Mouse (Mus musculus) heart, embryonic 13.5 days (tissue): Measurements from ENCODE around the gene Hoxc5. TPM values are rescaled to one million over a fixed set of nuclear protein-coding genes. Genes with fewer than 3 reads are reported as not detected.

Experiments used
- ATAC-seq: fragments of 200-750 bp; cut with Nextera tagmentation; 2 replicates; pipeline ENCODE4 v1.8.0; 2017; ENCODE audit warnings: moderate TSS enrichment; ENCODE audit not compliant: insufficient number of reproducible peaks, low FRiP score, low TSS enrichment; ENCODE audit errors: extremely low read depth
- H3K27ac ChIP-seq: fragments of 300-500 bp; sonication (generic); replicated peaks from 2 replicates; pipeline ENCODE4 v1.5.1; 2015; ENCODE audit warnings: moderate library complexity, mild to moderate bottlenecking, inconsistent platforms
- H3K27me3 ChIP-seq: fragments of 300-500 bp; sonication (generic); replicated peaks from 2 replicates; pipeline ENCODE4 v1.6.1; 2015; ENCODE audit warnings: mild to moderate bottlenecking, inconsistent platforms
- H3K36me3 ChIP-seq: fragments of 300-500 bp; sonication (generic); 2 replicates; pipeline ENCODE4 v1.6.1; 2015; ENCODE audit warnings: mild to moderate bottlenecking, inconsistent platforms
- H3K4me1 ChIP-seq: fragments of 300-500 bp; sonication (generic); 2 replicates; pipeline ENCODE4 v1.6.1; 2015; ENCODE audit warnings: inconsistent platforms
- H3K4me2 ChIP-seq: fragments of 300-500 bp; sonication (generic); 2 replicates; pipeline ENCODE4 v1.6.1; 2015; ENCODE audit warnings: inconsistent platforms, mild to moderate bottlenecking, moderate library complexity
- H3K4me3 ChIP-seq: fragments of 300-500 bp; sonication (generic); 2 replicates; pipeline ENCODE4 v1.5.1; 2015; ENCODE audit warnings: moderate library complexity, mild to moderate bottlenecking, inconsistent platforms
- H3K9ac ChIP-seq: fragments of 300-500 bp; sonication (generic); 2 replicates; pipeline ENCODE4 v1.6.1; 2015; ENCODE audit warnings: inconsistent platforms, mild to moderate bottlenecking, moderate library complexity
- H3K9me3 ChIP-seq: fragments of 300-500 bp; sonication (generic); 2 replicates; pipeline ENCODE4 v1.6.1; 2016; ENCODE audit warnings: inconsistent platforms
- WGBS: fragments of 180-500 bp; shearing (Covaris S2); methylation state at CpG from one replicate; pipeline ENCODE4 v1.1.7; 2015; ENCODE audit warnings: mixed read lengths; 5-methylcytosine and 5-hydroxymethylcytosine counted together
- microRNA counts: library from miRNA; unstranded; fragments of <30 nt; microRNA quantifications from one replicate; lab custom pipeline; 2016
- microRNA-seq: library from miRNA; unstranded; fragments of <30 nt; microRNA quantifications from one replicate; pipeline ENCODE4, GENCODE M21; 2016
- polyA plus RNA-seq: library from polyadenylated mRNA; unstranded; fragments of >200 nt; fragmentation: Nextera tagmentation; extraction: Ambion mirVana; gene quantifications from 2 replicates; pipeline ENCODE4 v1.2.1, GENCODE M21; 2015

The Hoxc5 gene
- polyA plus RNA-seq, 1 experiment from 2014 or later, result 1.6 TPM

- H3K4me1 ChIP-seq, result peaks cover 1% of the 10 kb centered on the region; the same call in 1 of the 2 replicates
- no peak for ATAC-seq
- H3K9me3 ChIP-seq, result no peaks in the 10 kb centered on the region
- no peak overlapping the region for H3K27ac ChIP-seq
- H3K4me2 ChIP-seq, result no peak overlapping the region
- H3K9ac ChIP-seq, result no peak overlapping the region
- H3K36me3 ChIP-seq, result no peaks in the 10 kb centered on the region
- H3K27me3 ChIP-seq, result peaks cover 95% of the 10 kb centered on the region
- no peak overlapping the region for H3K4me3 ChIP-seq
- WGBS, result 29% methylated on average over 2 of the region's 2 CpGs
These were observed 89.2 kb downstream of the Hoxc5 start for GRCm38 (mm10) chr15:103056396-103056795.

- WGBS, result 5% methylated on average over 12 of the region's 12 CpGs
- Histone ChIP-seq H3K27ac (no peak overlapping the region), H3K4me2 (no peak overlapping the region; the same call in 1 of the 2 replicates), H3K4me3 (no peak overlapping the region), H3K36me3 (no peaks in the 10 kb centered on the region), H3K9ac (no peak overlapping the region), H3K9me3 (no peaks in the 10 kb centered on the region), H3K4me1 (peaks cover 3% of the 10 kb centered on the region; the same call in 1 of the 2 replicates), H3K27me3 (peaks cover 97% of the 10 kb centered on the region)
- no peak for ATAC-seq
These were observed 91.5 kb downstream of the Hoxc5 start for GRCm38 (mm10) chr15:103058715-103059114.

GRCm38 (mm10) chr15:103059393-103059992 lies 92.2 kb downstream of the Hoxc5 start:
- Histone ChIP-seq H3K4me3 (peak overlapping the region; percentile 9; the same call in 1 of the 2 replicates), H3K27ac (no peak overlapping the region; the same call in 1 of the 2 replicates)
- 3% methylated on average over 21 of the region's 21 CpGs for WGBS

GRCm38 (mm10) chr15:103060021-103060340 lies 92.7 kb downstream of the Hoxc5 start:
- no peak for ATAC-seq
- Histone ChIP-seq H3K9me3 (no peaks in the 10 kb centered on the region), H3K4me2 (no peak overlapping the region), H3K36me3 (no peaks in the 10 kb centered on the region), H3K4me3 (no peak overlapping the region), H3K9ac (no peak overlapping the region), H3K27ac (no peak overlapping the region), H3K27me3 (peaks cover 97% of the 10 kb centered on the region), H3K4me1 (peaks cover 3% of the 10 kb centered on the region; the same call in 1 of the 2 replicates)
- 8% methylated on average over 11 of the region's 11 CpGs for WGBS

More at GRCm38 (mm10) chr15:103059393-103059992, 92.2 kb downstream of the Hoxc5 start:
- H3K9me3 ChIP-seq, result no peaks in the 10 kb centered on the region
- no peak for ATAC-seq
- no peak overlapping the region for H3K9ac ChIP-seq
- H3K4me1 ChIP-seq, result peaks cover 3% of the 10 kb centered on the region; the same call in 1 of the 2 replicates
- H3K4me2 ChIP-seq, result peak overlapping the region; percentile 31
- H3K36me3 ChIP-seq, result no peaks in the 10 kb centered on the region
- H3K27me3 ChIP-seq, result peaks cover 97% of the 10 kb centered on the region

- Histone ChIP-seq H3K27me3 (peaks cover 97% of the 10 kb centered on the region), H3K4me2 (peak overlapping the region; percentile 26), H3K36me3 (no peaks in the 10 kb centered on the region), H3K4me3 (peak overlapping the region; percentile 7; the same call in 1 of the 2 replicates), H3K27ac (no peak overlapping the region; the same call in 1 of the 2 replicates), H3K9ac (no peak overlapping the region), H3K9me3 (no peaks in the 10 kb centered on the region), H3K4me1 (peaks cover 3% of the 10 kb centered on the region; the same call in 1 of the 2 replicates)
- ATAC-seq, result no peak
- 3% methylated on average over 36 of the region's 36 CpGs for WGBS
These were observed 93.3 kb downstream of the Hoxc5 start for GRCm38 (mm10) chr15:103060341-103061130.

- Histone ChIP-seq H3K9me3 (no peaks in the 10 kb centered on the region), H3K4me3 (peak overlapping the region; percentile 7), H3K4me1 (peaks cover 3% of the 10 kb centered on the region; the same call in 1 of the 2 replicates), H3K27me3 (peaks cover 97% of the 10 kb centered on the region), H3K36me3 (no peaks in the 10 kb centered on the region), H3K9ac (no peak overlapping the region), H3K4me2 (peak overlapping the region; percentile 26), H3K27ac (no peak overlapping the region; the same call in 1 of the 2 replicates)
- no peak for ATAC-seq
- whole genome bisulfite sequencing, result 1% methylated on average over 30 of the region's 30 CpGs
These were observed 94.0 kb downstream of the Hoxc5 start for GRCm38 (mm10) chr15:103061131-103061825.

- Histone ChIP-seq H3K9me3 (no peaks in the 10 kb centered on the region), H3K27ac (no peak overlapping the region), H3K36me3 (no peaks in the 10 kb centered on the region), H3K4me3 (no peak overlapping the region), H3K4me1 (peaks cover 3% of the 10 kb centered on the region; the same call in 1 of the 2 replicates), H3K27me3 (peaks cover 97% of the 10 kb centered on the region), H3K9ac (no peak overlapping the region), H3K4me2 (no peak overlapping the region)
- no peak for ATAC-seq
- 9% methylated on average over 2 of the region's 2 CpGs for WGBS
These were observed 94.7 kb downstream of the Hoxc5 start for GRCm38 (mm10) chr15:103061988-103062387.

GRCm38 (mm10) chr15:103065642-103066041 lies 98.4 kb downstream of the Hoxc5 start:
- no peak overlapping the region for H3K4me2 ChIP-seq
- H3K9me3 ChIP-seq, result no peaks in the 10 kb centered on the region
- peaks cover 99% of the 10 kb centered on the region for H3K27me3 ChIP-seq
- no peaks in the 10 kb centered on the region for H3K36me3 ChIP-seq
- peaks cover 8% of the 10 kb centered on the region for H3K4me1 ChIP-seq
- no peak overlapping the region for H3K4me3 ChIP-seq
- 41% methylated on average over 7 of the region's 7 CpGs for WGBS
- H3K27ac ChIP-seq, result no peak overlapping the region
- H3K9ac ChIP-seq, result no peak overlapping the region
- ATAC-seq, result no peak

MicroRNA genes within 50 kb of the gene (microRNA counts, 519-probe panel; counts per million panel counts)
- microRNA mmu-miR-615-3p (lab: Ali Mortazavi, UCI), result 209 counts per million, percentile 61 among the panel's probes with 10 or more counts
- 209 counts per million, percentile 61 among the panel's probes with 10 or more counts for microRNA mmu-miR-615-5p (lab: Ali Mortazavi, UCI)

Small RNA genes within 50 kb of the gene (microRNA-seq; reads per million reads assigned to microRNA genes)
- 6.3 reads per million, percentile 22 among the genes with 10 or more reads in this experiment for gene Mir196a-2
- gene Mir615, result 73.0 reads per million, percentile 51 among the genes with 10 or more reads in this experiment

Other genes with a start within 250 kb of the Hoxc5 start
- 50.8 and 54.6 TPM in 2 replicates for gene Calcoco1, start 245.3 kb upstream of the Hoxc5 start, polyA plus RNA-seq
- 0.13 TPM in 1 of 2 replicates, not detected in the other for gene Hoxc13, start 46.3 kb upstream of the Hoxc5 start, polyA plus RNA-seq
- not detected in 2 replicates for gene Hoxc12, start 30.7 kb upstream of the Hoxc5 start, polyA plus RNA-seq
- gene Hoxc11, start 13.0 kb upstream of the Hoxc5 start, polyA plus RNA-seq, result not detected in 2 replicates
- not detected in 2 replicates for gene Hoxc10, start 647 bp upstream of the Hoxc5 start, polyA plus RNA-seq
- not detected in 2 replicates for gene Hoxc9, start 9.0 kb downstream of the Hoxc5 start, polyA plus RNA-seq
- 0.06 TPM in 1 of 2 replicates, not detected in the other for gene Hoxc8, start 23.2 kb downstream of the Hoxc5 start, polyA plus RNA-seq
- 0.22 and 0.25 TPM in 2 replicates for gene Hoxc6, start 30.8 kb downstream of the Hoxc5 start, polyA plus RNA-seq
- 0.39 and 0.98 TPM in 2 replicates for gene Hoxc4, start 51.5 kb downstream of the Hoxc5 start, polyA plus RNA-seq
- 15.8 and 16.2 TPM in 2 replicates for gene Smug1, start 199.6 kb downstream of the Hoxc5 start, polyA plus RNA-seq